Mouse (Mus musculus): ENCODE measurements around the gene Fxyd1.

Fxyd1 gene

DNA sequence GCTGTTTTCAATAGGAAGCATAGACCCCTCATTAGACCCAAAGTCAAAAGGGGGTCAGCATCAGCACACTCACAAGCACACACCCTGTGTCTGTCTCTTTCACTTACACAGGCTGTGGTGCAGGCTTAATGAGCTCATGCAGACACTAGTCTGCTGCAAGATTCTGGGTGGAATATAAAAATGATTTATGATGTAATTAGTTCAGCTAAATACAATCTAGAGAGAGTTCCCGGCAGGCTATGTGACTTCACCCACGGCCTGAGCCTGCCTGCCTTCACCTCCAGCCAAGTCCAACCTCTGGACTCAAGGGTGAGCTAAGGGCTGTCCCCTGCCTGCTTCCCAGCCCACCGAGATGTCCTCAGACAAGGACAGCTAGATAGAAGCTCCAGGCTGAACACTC, 48.1 kb downstream of the Fxyd1 start:
- no peak for TF ChIP-seq NANOG (IDR thresholded peaks at IDR 0.05; ENCODE audit: borderline replicate concordance, low read length)
- TF ChIP-seq POU5F1 (IDR thresholded peaks at IDR 0.05; ENCODE audit: borderline replicate concordance, low read length) = no peak
- TF ChIP-seq CTCF (conservative IDR thresholded peaks at IDR 0.05; ENCODE audit: low read length) = no peak
- no peak overlapping the region for H3K4me3 ChIP-seq (replicated peaks; ENCODE audit: low read length)
- H3K9me3 ChIP-seq (ENCODE audit: low read length) = peaks cover 15% of the 10 kb centered on the region; the same call in 1 of the 2 replicates
- no peaks in the 10 kb centered on the region for H3K36me3 ChIP-seq (ENCODE audit: insufficient read depth, low read length)
- H3K27me3 ChIP-seq (ENCODE audit: insufficient read depth, low read length) = 0 out of 2 replicates have a peak, but pooled peaks cover 4% of the 10 kb centered on the region
- H3K4me1 ChIP-seq (replicated peaks; ENCODE audit: low read depth, low read length) = no peaks in the 10 kb centered on the region

DNA sequence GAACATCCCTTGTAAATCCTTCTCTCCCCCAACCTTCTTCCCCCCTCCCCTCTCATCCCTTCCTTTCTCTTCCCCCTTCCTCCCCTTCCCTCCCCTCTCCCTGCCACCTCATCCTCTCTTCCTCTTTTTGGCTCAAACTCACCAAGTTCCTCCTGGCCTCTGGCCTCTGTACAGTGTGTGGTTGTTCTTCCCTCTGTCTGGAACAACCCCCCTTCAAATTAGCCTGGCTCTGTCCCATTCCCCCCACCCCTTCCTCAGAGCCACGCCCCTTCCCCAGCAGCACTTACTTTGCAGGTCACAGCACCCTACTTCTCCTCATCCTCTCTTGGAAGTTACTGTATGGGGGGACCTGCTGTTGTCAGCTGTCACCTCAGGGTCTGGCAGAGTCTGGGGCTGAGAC, 48.8 kb downstream of the Fxyd1 start:
- Histone ChIP-seq H3K36me3 (ENCODE audit: insufficient read depth, low read length) (no peaks in the 10 kb centered on the region), H3K9me3 (ENCODE audit: low read length) (peaks cover 15% of the 10 kb centered on the region; the same call in 1 of the 2 replicates), H3K4me3 (replicated peaks; ENCODE audit: low read length) (no peak overlapping the region), H3K27me3 (ENCODE audit: insufficient read depth, low read length) (0 out of 2 replicates have a peak, but pooled peaks cover 4% of the 10 kb centered on the region), H3K4me1 (replicated peaks; ENCODE audit: low read depth, low read length) (no peaks in the 10 kb centered on the region)
- no peak for TF ChIP-seq POU5F1 (IDR thresholded peaks at IDR 0.05; ENCODE audit: borderline replicate concordance, low read length)
- TF ChIP-seq NANOG (IDR thresholded peaks at IDR 0.05; ENCODE audit: borderline replicate concordance, low read length) = no peak
- TF ChIP-seq CTCF (conservative IDR thresholded peaks at IDR 0.05; ENCODE audit: low read length) = no peak

DNA sequence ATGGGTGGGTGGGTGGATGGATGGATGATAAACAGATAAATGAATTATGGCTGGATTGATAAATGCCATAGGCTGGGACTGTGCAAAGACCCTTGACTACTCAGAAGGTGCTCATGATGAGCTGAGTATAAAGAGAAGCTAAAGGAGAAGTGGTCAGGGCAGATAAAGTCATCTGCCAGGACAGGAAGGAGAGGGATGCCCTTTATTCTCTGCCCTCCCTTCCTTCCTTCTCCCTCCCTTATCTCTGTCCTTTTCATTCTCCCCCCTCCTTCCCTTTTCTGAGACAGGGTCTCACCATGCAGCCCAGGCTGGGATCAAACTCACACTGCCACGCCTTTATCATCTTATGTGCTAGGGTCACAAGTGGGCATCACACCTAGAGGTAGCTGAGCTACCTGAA, 49.2 kb downstream of the Fxyd1 start:
- Histone ChIP-seq H3K4me1 (replicated peaks; ENCODE audit: low read depth, low read length) (no peaks in the 10 kb centered on the region), H3K9me3 (ENCODE audit: low read length) (peaks cover 15% of the 10 kb centered on the region; the same call in 1 of the 2 replicates), H3K27me3 (ENCODE audit: insufficient read depth, low read length) (0 out of 2 replicates have a peak, but pooled peaks cover 4% of the 10 kb centered on the region), H3K36me3 (ENCODE audit: insufficient read depth, low read length) (no peaks in the 10 kb centered on the region), H3K4me3 (replicated peaks; ENCODE audit: low read length) (no peak overlapping the region)
- TF ChIP-seq CTCF (conservative IDR thresholded peaks at IDR 0.05; ENCODE audit: low read length) (no peak), POU5F1 (IDR thresholded peaks at IDR 0.05; ENCODE audit: borderline replicate concordance, low read length) (no peak), NANOG (IDR thresholded peaks at IDR 0.05; ENCODE audit: borderline replicate concordance, low read length) (no peak)

DNA sequence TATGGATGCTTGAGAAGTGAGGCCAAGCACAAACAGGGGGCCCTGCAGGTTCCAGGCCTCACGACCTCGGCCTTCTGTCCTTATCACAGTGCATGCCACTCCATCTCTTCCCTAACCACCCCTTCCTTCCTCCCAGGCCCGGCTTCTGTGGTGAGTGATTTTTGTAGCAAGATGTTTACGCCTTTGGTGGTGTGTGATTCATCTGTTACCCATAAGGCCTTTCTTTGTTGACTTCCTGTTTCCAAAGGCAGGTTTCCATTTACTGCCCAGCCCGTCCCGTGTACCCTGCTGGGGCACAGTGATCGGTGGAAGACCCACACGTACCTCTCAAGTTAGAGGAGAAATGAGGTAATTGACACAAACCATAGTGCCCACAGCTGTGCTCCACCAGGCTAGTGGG, 54.3 kb downstream of the Fxyd1 start:
- TF ChIP-seq POU5F1 (IDR thresholded peaks at IDR 0.05; ENCODE audit: borderline replicate concordance, low read length) = no peak
- TF ChIP-seq NANOG (IDR thresholded peaks at IDR 0.05; ENCODE audit: borderline replicate concordance, low read length) = no peak
- TF ChIP-seq CTCF (conservative IDR thresholded peaks at IDR 0.05; ENCODE audit: low read length) = no peak
- no peaks in the 10 kb centered on the region for H3K36me3 ChIP-seq (ENCODE audit: insufficient read depth, low read length)
- no peak overlapping the region for H3K4me3 ChIP-seq (replicated peaks; ENCODE audit: low read length)
- 0 out of 2 replicates have a peak, but pooled peaks cover 8% of the 10 kb centered on the region for H3K27me3 ChIP-seq (ENCODE audit: insufficient read depth, low read length)
- H3K9me3 ChIP-seq (ENCODE audit: low read length) = peaks cover 15% of the 10 kb centered on the region; the same call in 1 of the 2 replicates
- H3K4me1 ChIP-seq (replicated peaks; ENCODE audit: low read depth, low read length) = peaks cover 3% of the 10 kb centered on the region; the same call in 1 of the 2 replicates
